In genomic region chr10:127524646-127525255, GRCm38 (mm10) we compare ENCODE assay signal across 11 mouse cellular contexts. TPM values are rescaled to one million over a fixed set of nuclear protein-coding genes. Genes with fewer than 3 reads are reported as not detected.
DNase-seq lines count a peak whose midpoint lies in the region; ATAC-seq lines count a peak whose summit lies in the region.
"Had no signal": no experiment of that assay in that cellular context is flagged by ENCODE, and none has a peak within 500 bp of the region (broad histone marks: within the 10 kb centered on the region; RNA-seq: fewer than 3 reads in every experiment).

No protein-coding gene starts in this region.

- no peak overlapping the region; the same call in 1 of the 2 replicates for H3K4me3 ChIP-seq in heart, embryonic 11.5 days (ENCODE audit: low read depth, low read length)
- no peak overlapping the region; the same call in 1 of the 2 replicates for H3K4me3 ChIP-seq in embryonic facial prominence, embryonic 15.5 days (replicated peaks)
- H3K4me3 ChIP-seq in limb, embryonic 11.5 days (ENCODE audit: low read depth, low read length) = 0 out of 2 replicates have a peak overlapping the region, but pooled peaks have one; percentile 8
- H3K4me3 ChIP-seq in neural tube, embryonic 13.5 days = no peak overlapping the region
- H3K4me3 ChIP-seq: stomach, embryonic 15.5 days had no signal

- ATAC-seq in heart, embryonic 11.5 days (replicated peaks; ENCODE audit: insufficient number of reproducible peaks, low FRiP score, low TSS enrichment) = no peak
- ATAC-seq in embryonic facial prominence, embryonic 15.5 days (ENCODE audit: insufficient number of reproducible peaks, low FRiP score, low TSS enrichment, low read depth) = no peak
- no peak for ATAC-seq in limb, embryonic 11.5 days (ENCODE audit: insufficient number of reproducible peaks, low FRiP score, low TSS enrichment, low read depth)
- no peak for ATAC-seq in neural tube, embryonic 13.5 days (ENCODE audit: low read depth)
- no peak for ATAC-seq in inflammation-experienced regulatory T-cells, adult 6 months

- H3K4me2 ChIP-seq in heart, embryonic 11.5 days = peak overlapping the region; percentile 1; the same call in 1 of the 2 replicates
- peak overlapping the region; percentile 25; the same call in 1 of the 2 replicates for H3K4me2 ChIP-seq in embryonic facial prominence, embryonic 15.5 days (replicated peaks)
- H3K4me2 ChIP-seq in limb, embryonic 11.5 days (ENCODE audit: low read depth, severe bottlenecking) = peak overlapping the region; percentile 41
- peak overlapping the region; percentile 81 for H3K4me2 ChIP-seq in neural tube, embryonic 13.5 days
- H3K4me2 ChIP-seq: stomach, embryonic 15.5 days had no signal

- no peak overlapping the region for H3K27ac ChIP-seq in heart, embryonic 11.5 days (ENCODE audit: low read depth, low read length)
- no peak overlapping the region for H3K27ac ChIP-seq in embryonic facial prominence, embryonic 15.5 days (replicated peaks)
- H3K27ac ChIP-seq in limb, embryonic 11.5 days (replicated peaks; ENCODE audit: low read depth, low read length) = no peak overlapping the region
- H3K27ac ChIP-seq in neural tube, embryonic 13.5 days (replicated peaks) = peak overlapping the region; percentile 92
- H3K27ac ChIP-seq: stomach, embryonic 15.5 days had no signal

- H3K9me3 ChIP-seq in heart, embryonic 11.5 days (replicated peaks; ENCODE audit: control insufficient read depth, low read length) = no peaks in the 10 kb centered on the region
- no peaks in the 10 kb centered on the region for H3K9me3 ChIP-seq in embryonic facial prominence, embryonic 15.5 days (replicated peaks)
- no peaks in the 10 kb centered on the region for H3K9me3 ChIP-seq in limb, embryonic 11.5 days (ENCODE audit: control insufficient read depth, low read length)
- no peaks in the 10 kb centered on the region for H3K9me3 ChIP-seq in neural tube, embryonic 13.5 days
- H3K9me3 ChIP-seq: stomach, embryonic 15.5 days had no signal

- H3K9ac ChIP-seq in heart, embryonic 11.5 days (ENCODE audit: low read depth, low read length) = no peak overlapping the region
- no peak overlapping the region for H3K9ac ChIP-seq in embryonic facial prominence, embryonic 15.5 days
- no peak overlapping the region for H3K9ac ChIP-seq in limb, embryonic 11.5 days (ENCODE audit: low read length)
- peak overlapping the region; percentile 86 for H3K9ac ChIP-seq in neural tube, embryonic 13.5 days
- H3K9ac ChIP-seq: stomach, embryonic 15.5 days had no signal

- 2% methylated on average over 22 of the region's 23 CpGs for WGBS in heart, embryonic 11.5 days (ENCODE audit: insufficient replicate concordance)
- WGBS in embryonic facial prominence, embryonic 15.5 days = 2% methylated on average over 23 of the region's 23 CpGs
- WGBS in limb, embryonic 11.5 days = 2% methylated on average over 21 of the region's 23 CpGs
- WGBS in neural tube, embryonic 13.5 days = 2% methylated on average over 23 of the region's 23 CpGs

- peaks cover 68% of the 10 kb centered on the region for H3K27me3 ChIP-seq in heart, embryonic 11.5 days (ENCODE audit: control insufficient read depth, insufficient read depth, low read length)
- H3K27me3 ChIP-seq in embryonic facial prominence, embryonic 15.5 days = peaks cover 61% of the 10 kb centered on the region
- H3K27me3 ChIP-seq in limb, embryonic 11.5 days (ENCODE audit: control insufficient read depth, insufficient read depth, low read length) = peaks cover 54% of the 10 kb centered on the region
- peaks cover 57% of the 10 kb centered on the region for H3K27me3 ChIP-seq in neural tube, embryonic 13.5 days

- H3K4me1 ChIP-seq in heart, embryonic 11.5 days (ENCODE audit: control insufficient read depth, insufficient read depth, low read length) = peaks cover 23% of the 10 kb centered on the region
- peaks cover 61% of the 10 kb centered on the region for H3K4me1 ChIP-seq in embryonic facial prominence, embryonic 15.5 days
- H3K4me1 ChIP-seq in limb, embryonic 11.5 days (ENCODE audit: control insufficient read depth, insufficient read depth, low read length) = peaks cover 47% of the 10 kb centered on the region
- H3K4me1 ChIP-seq in neural tube, embryonic 13.5 days (replicated peaks) = peaks cover 76% of the 10 kb centered on the region

- H3K36me3 ChIP-seq in heart, embryonic 11.5 days (ENCODE audit: control insufficient read depth, insufficient read depth, low read length) = peaks cover 3% of the 10 kb centered on the region; the same call in 1 of the 2 replicates
- H3K36me3 ChIP-seq in embryonic facial prominence, embryonic 15.5 days = peaks cover 6% of the 10 kb centered on the region; the same call in 1 of the 2 replicates
- peaks cover 6% of the 10 kb centered on the region for H3K36me3 ChIP-seq in limb, embryonic 11.5 days (ENCODE audit: control insufficient read depth, insufficient read depth, low read length)
- peaks cover 5% of the 10 kb centered on the region; the same call in 1 of the 2 replicates for H3K36me3 ChIP-seq in neural tube, embryonic 13.5 days

- no peak for DNase-seq in heart, adult 9 months (ENCODE audit: low spot score in 2 of 2)
- peak; percentile 48 for DNase-seq in limb, embryonic 11.5 days (ENCODE audit: low spot score)
- no peak for DNase-seq in kidney, postnatal 25 days
- no peak for DNase-seq in urinary bladder, postnatal 14 days (ENCODE audit: low spot score)
- DNase-seq: cerebellum, postnatal 36 days; kidney, adult 9 months had no signal

RNA-seq across cellular contexts. Expression of gene Shmt2, which starts 2.5 kb away (rescaled TPM):
- polyA plus RNA-seq in heart, embryonic 11.5 days (2014; fragmentation: Nextera tagmentation; extraction: Ambion mirVana) = 71.3 and 82.7 TPM in 2 replicates
- 106 and 116 TPM in 2 replicates for polyA plus RNA-seq in embryonic facial prominence, embryonic 15.5 days (2015; fragmentation: Nextera tagmentation; extraction: Ambion mirVana)
- 102 and 104 TPM in 2 replicates for polyA plus RNA-seq in limb, embryonic 11.5 days (2014; fragmentation: Nextera tagmentation; extraction: Ambion mirVana)
- polyA plus RNA-seq in neural tube, embryonic 13.5 days (2015; fragmentation: Nextera tagmentation; extraction: Ambion mirVana) = 52.4 and 53.0 TPM in 2 replicates
- 10 to 100 TPM; 38.2 to 43.2 (median 42.9) TPM for polyA plus RNA-seq in inflammation-experienced regulatory T-cells, adult 6 months (2017; shearing (Covaris generic))

RNA-seq across cellular contexts. Expression of gene Nxph4, which starts 9.6 kb away (rescaled TPM):
- polyA plus RNA-seq in heart, embryonic 11.5 days (2014; fragmentation: Nextera tagmentation; extraction: Ambion mirVana) = 0.21 and 0.33 TPM in 2 replicates
- 8.0 and 9.2 TPM in 2 replicates for polyA plus RNA-seq in embryonic facial prominence, embryonic 15.5 days (2015; fragmentation: Nextera tagmentation; extraction: Ambion mirVana)
- 0.95 and 1.2 TPM in 2 replicates for polyA plus RNA-seq in limb, embryonic 11.5 days (2014; fragmentation: Nextera tagmentation; extraction: Ambion mirVana)
- 128 and 133 TPM in 2 replicates for polyA plus RNA-seq in neural tube, embryonic 13.5 days (2015; fragmentation: Nextera tagmentation; extraction: Ambion mirVana)
- polyA plus RNA-seq in inflammation-experienced regulatory T-cells, adult 6 months (2017; shearing (Covaris generic)) = not detected

RNA-seq across cellular contexts. Expression of gene Ndufa4l2, which starts 10.0 kb away (rescaled TPM):
- 10.1 and 13.9 TPM in 2 replicates for polyA plus RNA-seq in heart, embryonic 11.5 days (2014; fragmentation: Nextera tagmentation; extraction: Ambion mirVana)
- 272 and 311 TPM in 2 replicates for polyA plus RNA-seq in embryonic facial prominence, embryonic 15.5 days (2015; fragmentation: Nextera tagmentation; extraction: Ambion mirVana)
- polyA plus RNA-seq in limb, embryonic 11.5 days (2014; fragmentation: Nextera tagmentation; extraction: Ambion mirVana) = 0.48 and 0.96 TPM in 2 replicates
- polyA plus RNA-seq in neural tube, embryonic 13.5 days (2015; fragmentation: Nextera tagmentation; extraction: Ambion mirVana) = 10.1 and 10.6 TPM in 2 replicates
- polyA plus RNA-seq in inflammation-experienced regulatory T-cells, adult 6 months (2017; shearing (Covaris generic)) = not detected

RNA-seq across cellular contexts. Expression of gene Stac3, which starts 23.3 kb away (rescaled TPM):
- 0.24 and 0.30 TPM in 2 replicates for polyA plus RNA-seq in heart, embryonic 11.5 days (2014; fragmentation: Nextera tagmentation; extraction: Ambion mirVana)
- polyA plus RNA-seq in embryonic facial prominence, embryonic 15.5 days (2015; fragmentation: Nextera tagmentation; extraction: Ambion mirVana) = 22.7 and 26.0 TPM in 2 replicates
- 0.21 and 0.34 TPM in 2 replicates for polyA plus RNA-seq in limb, embryonic 11.5 days (2014; fragmentation: Nextera tagmentation; extraction: Ambion mirVana)
- polyA plus RNA-seq in neural tube, embryonic 13.5 days (2015; fragmentation: Nextera tagmentation; extraction: Ambion mirVana) = 2.4 and 3.2 TPM in 2 replicates
- under 1 TPM in 1 of 3 experiments, not detected in 2; 0.35 TPM for polyA plus RNA-seq in inflammation-experienced regulatory T-cells, adult 6 months (2017; shearing (Covaris generic))

Comparison
In these comparisons a context has a peak if more than half of its experiments do, and no peak if none do; other contexts are left out.
1. H3K4me2 ChIP-seq: peak in every context shown above with its lines; median percentile 81 in neural tube, embryonic 13.5 days; 41 in limb, embryonic 11.5 days; 25 in embryonic facial prominence, embryonic 15.5 days; 1 in heart, embryonic 11.5 days.
2. RNA of gene Nxph4, which starts 9.6 kb away (polyA plus RNA-seq): 128 to 133 TPM in neural tube, embryonic 13.5 days; 8.0 to 9.2 TPM in embryonic facial prominence, embryonic 15.5 days, 0.95 to 1.2 TPM in limb, embryonic 11.5 days, 0.21 to 0.33 TPM in heart, embryonic 11.5 days and not detected in inflammation-experienced regulatory T-cells, adult 6 months; every median in the first group is over 10 times any median in the second.
3. RNA of gene Ndufa4l2, which starts 10.0 kb away (polyA plus RNA-seq): 272 to 311 TPM in embryonic facial prominence, embryonic 15.5 days; 10.1 to 13.9 TPM in heart, embryonic 11.5 days, 10.1 to 10.6 TPM in neural tube, embryonic 13.5 days, 0.48 to 0.96 TPM in limb, embryonic 11.5 days and not detected in inflammation-experienced regulatory T-cells, adult 6 months; every median in the first group is over 10 times any median in the second.